Mouse (Mus musculus) frontal cortex, postnatal 14 days (tissue): ENCODE measurements at regions not wholly inside any gene's neighbourhood (a gene's known extent, or its start where the extent isn't known, plus 50 kb on each side); places are given as distances from the start of the nearest gene placed in this dataset.
A peak's percentile ranks its signal among the peaks of the same experiment; 100 is the strongest.
"Not testable (repeated sequence)": the region's sequence is repeated elsewhere in the genome, so short reads cannot be mapped to it uniquely, and the experiment has no call there.

ENCODE experiments used
- DNase-seq, 2 experiments: peaks; one replicate each; pipeline ENCODE4 v3.0.0; 2022; ENCODE audit warnings: low spot score in 2 of 2

GRCm38 (mm10) chr15:32749971-32750370, 505.4 kb downstream of the Sema5a start:
- DNase-seq: no peak

GRCm38 (mm10) chr15:32751991-32752390, 507.4 kb downstream of the Sema5a start:
- no peak for DNase-seq

GRCm38 (mm10) chr15:32760141-32760540, 515.5 kb downstream of the Sema5a start:
- no peak for DNase-seq

- DNase-seq: no peak
These were observed 521.5 kb downstream of the Sema5a start for GRCm38 (mm10) chr15:32766011-32766701.

GRCm38 (mm10) chr15:32766746-32767471, 522.3 kb downstream of the Sema5a start:
- DNase-seq: no peak

- DNase-seq: not testable (repeated sequence)
These were observed 533.6 kb downstream of the Sema5a start for GRCm38 (mm10) chr15:32778226-32778598.

- peak; percentile 68 to 77 for DNase-seq
These were observed 534.1 kb downstream of the Sema5a start for GRCm38 (mm10) chr15:32778599-32779273.

- peak in 1 of 2 experiments; percentile 5 for DNase-seq
These were observed 534.6 kb downstream of the Sema5a start for GRCm38 (mm10) chr15:32779274-32779615.

- DNase-seq: not testable (repeated sequence)
These were observed 537.0 kb downstream of the Sema5a start for GRCm38 (mm10) chr15:32781609-32782008.

GRCm38 (mm10) chr15:32799222-32799621, 554.6 kb downstream of the Sema5a start:
- DNase-seq: no peak

- no peak for DNase-seq
These were observed 566.4 kb downstream of the Sema5a start for GRCm38 (mm10) chr15:32810849-32811632.

GRCm38 (mm10) chr15:32839966-32840365, 595.4 kb downstream of the Sema5a start:
- DNase-seq: no peak
